Comparison of ENCODE assay signal across 27 mouse cellular contexts in the genomic region with DNA sequence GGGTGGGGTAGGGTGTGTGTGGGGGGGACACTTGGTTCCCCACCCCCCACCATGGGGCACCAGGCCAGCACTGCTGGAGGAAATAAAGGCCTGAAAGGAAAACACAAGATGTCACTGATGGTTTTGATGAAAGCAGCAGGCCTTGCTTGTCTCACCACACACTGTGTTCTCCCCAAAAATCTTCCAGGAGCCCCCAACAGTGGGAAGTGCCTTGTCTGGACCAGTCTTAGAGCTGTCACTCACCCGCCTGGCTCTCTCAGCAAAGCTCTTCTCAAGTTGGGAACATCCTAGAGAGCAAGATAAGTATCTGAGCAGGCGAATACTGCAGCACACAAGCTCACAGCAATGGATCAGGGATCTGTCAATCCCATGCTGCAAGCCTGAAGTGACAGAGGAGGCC. TPM values are rescaled to one million over a fixed set of nuclear protein-coding genes. Genes with fewer than 3 reads are reported as not detected.
A peak's percentile ranks its signal among the peaks of the same experiment; 100 is the strongest.
DNase-seq lines count a peak whose midpoint lies in the region; ATAC-seq and TF ChIP-seq lines count a peak whose summit lies in the region.
"Had no signal": no experiment of that assay in that cellular context is flagged by ENCODE, and none has a peak within 500 bp of the region (broad histone marks: within the 10 kb centered on the region; RNA-seq: fewer than 3 reads in every experiment).

No protein-coding gene starts in this region.

- H3K4me3 ChIP-seq in heart, embryonic 10.5 days = no peak overlapping the region; the same call in 1 of the 2 replicates
- H3K4me3 ChIP-seq in embryonic facial prominence, embryonic 13.5 days = no peak overlapping the region
- no peak overlapping the region for H3K4me3 ChIP-seq in forebrain, embryonic 15.5 days
- H3K4me3 ChIP-seq: layer of hippocampus, adult 2 months had no signal

- H3K9me3 ChIP-seq in heart, embryonic 10.5 days = no peaks in the 10 kb centered on the region
- no peaks in the 10 kb centered on the region; the same call in 1 of the 2 replicates for H3K9me3 ChIP-seq in embryonic facial prominence, embryonic 13.5 days
- H3K9me3 ChIP-seq in forebrain, embryonic 15.5 days = no peaks in the 10 kb centered on the region

- peak overlapping the region; percentile 22; the same call in 1 of the 2 replicates for H3K27ac ChIP-seq in heart, embryonic 10.5 days
- peak overlapping the region; percentile 72; the same call in 1 of the 2 replicates for H3K27ac ChIP-seq in embryonic facial prominence, embryonic 13.5 days
- 0 out of 2 replicates have a peak overlapping the region, but pooled peaks have one; percentile 23 for H3K27ac ChIP-seq in forebrain, embryonic 15.5 days (replicated peaks)
- H3K27ac ChIP-seq: hindbrain, embryonic 14.5 days; layer of hippocampus, adult 2 months; liver, embryonic 14.5 days had no signal

- TF ChIP-seq POLR2A in brain, embryonic 14.5 days (IDR thresholded peaks at IDR 0.05; ENCODE audit: borderline replicate concordance, extremely low read depth, insufficient read depth, insufficient read length, poor library complexity, severe bottlenecking) = no peak

- no peaks in the 10 kb centered on the region for H3K36me3 ChIP-seq in heart, embryonic 10.5 days
- H3K36me3 ChIP-seq in embryonic facial prominence, embryonic 13.5 days = no peaks in the 10 kb centered on the region
- H3K36me3 ChIP-seq in forebrain, embryonic 15.5 days = no peaks in the 10 kb centered on the region

- peaks cover 68% of the 10 kb centered on the region for H3K4me1 ChIP-seq in heart, embryonic 10.5 days
- peaks cover 56% of the 10 kb centered on the region for H3K4me1 ChIP-seq in embryonic facial prominence, embryonic 13.5 days
- peaks cover 47% of the 10 kb centered on the region for H3K4me1 ChIP-seq in forebrain, embryonic 15.5 days

- no peak for ATAC-seq in embryonic facial prominence, embryonic 13.5 days (ENCODE audit: insufficient number of reproducible peaks, insufficient read depth, low FRiP score, low TSS enrichment, low read depth)
- ATAC-seq in forebrain, embryonic 15.5 days (replicated peaks) = no peak
- ATAC-seq: Patski had no signal

- no peak for DNase-seq in heart, embryonic 10.5 days (ENCODE audit: low spot score)
- DNase-seq in heart, adult 18-20 months = no peak
- DNase-seq in brain, embryonic 14.5 days (ENCODE audit: low read depth) = peak; percentile 68
- no peak for DNase-seq in spleen, postnatal 14 days (ENCODE audit: low spot score in 2 of 2)
- DNase-seq in right cerebral cortex, adult 2 months (ENCODE audit: low spot score in 2 of 2) = no peak
- DNase-seq: adrenal gland, postnatal 10 days; cerebellum, adult 11-12 months; cerebellum, adult 9-11 months; gastrocnemius, postnatal 14 days; heart, postnatal 36 days; kidney, adult 2 months; kidney, postnatal 36 days; liver; lung, adult 2 months; lung, postnatal 10 days; midbrain, embryonic 14.5 days; spleen, adult 18-20 months had no signal

- H3K27me3 ChIP-seq in heart, embryonic 10.5 days (ENCODE audit: insufficient read depth, poor library complexity, severe bottlenecking) = peaks cover 71% of the 10 kb centered on the region
- H3K27me3 ChIP-seq in embryonic facial prominence, embryonic 13.5 days = peaks cover 40% of the 10 kb centered on the region
- H3K27me3 ChIP-seq in forebrain, embryonic 15.5 days = peaks cover 15% of the 10 kb centered on the region

- no peak overlapping the region for H3K4me2 ChIP-seq in embryonic facial prominence, embryonic 13.5 days
- H3K4me2 ChIP-seq in forebrain, embryonic 15.5 days (replicated peaks) = no peak overlapping the region
- H3K4me2 ChIP-seq: heart, embryonic 11.5 days; hindbrain, embryonic 14.5 days had no signal

- no peak for TF ChIP-seq CTCF in brain, embryonic 14.5 days (IDR thresholded peaks at IDR 0.05; ENCODE audit: borderline replicate concordance, extremely low read depth, insufficient read depth, insufficient read length)

- WGBS in heart, embryonic 10.5 days = 29% methylated on average over 2 of the region's 2 CpGs
- 31% methylated on average over 2 of the region's 2 CpGs for WGBS in embryonic facial prominence, embryonic 13.5 days
- WGBS in forebrain, embryonic 15.5 days = 46% methylated on average over 2 of the region's 2 CpGs

- no peak overlapping the region for H3K9ac ChIP-seq in embryonic facial prominence, embryonic 13.5 days
- no peak overlapping the region for H3K9ac ChIP-seq in forebrain, embryonic 15.5 days (replicated peaks)
- H3K9ac ChIP-seq: hindbrain, embryonic 14.5 days; liver, embryonic 14.5 days had no signal

RNA-seq across cellular contexts. Expression of a gene that starts 26.0 kb away (rescaled TPM):
- polyA plus RNA-seq in heart, embryonic 10.5 days (2016; fragmentation: Nextera tagmentation; extraction: Ambion mirVana) = 320 and 328 TPM in 2 replicates
- total RNA-seq in heart, adult 18-20 months (2021) = 100 to 1,000 TPM; 428 to 436 TPM
- 172 and 205 TPM in 2 replicates for polyA plus RNA-seq in brain, embryonic 14.5 days (2012; rRNA removed)
- 209 and 218 TPM in 2 replicates for polyA plus RNA-seq in embryonic facial prominence, embryonic 13.5 days (2015; fragmentation: Nextera tagmentation; extraction: Ambion mirVana)
- polyA plus RNA-seq in forebrain, embryonic 15.5 days (2015; fragmentation: Nextera tagmentation; extraction: Ambion mirVana) = 187 and 192 TPM in 2 replicates

RNA-seq across cellular contexts. Expression of a gene that starts 53.2 kb away (rescaled TPM):
- polyA plus RNA-seq in heart, embryonic 10.5 days (2016; fragmentation: Nextera tagmentation; extraction: Ambion mirVana) = 4.5 and 9.9 TPM in 2 replicates
- under 1 TPM; 0.37 to 0.64 TPM for total RNA-seq in heart, adult 18-20 months (2021)
- 17.2 and 42.3 TPM in 2 replicates for polyA plus RNA-seq in brain, embryonic 14.5 days (2012; rRNA removed)
- 25.4 and 27.2 TPM in 2 replicates for polyA plus RNA-seq in embryonic facial prominence, embryonic 13.5 days (2015; fragmentation: Nextera tagmentation; extraction: Ambion mirVana)
- polyA plus RNA-seq in forebrain, embryonic 15.5 days (2015; fragmentation: Nextera tagmentation; extraction: Ambion mirVana) = 6.1 and 7.9 TPM in 2 replicates
- total RNA-seq: common myeloid progenitor, adult 5-6 weeks; granulocyte monocyte progenitor cell, adult 5-6 weeks; MEL had no signal

Comparison
In these comparisons a context has a peak if more than half of its experiments do, and no peak if none do; other contexts are left out.
1. H3K27ac ChIP-seq: peak in every context shown above with its lines; median percentile 72 in embryonic facial prominence, embryonic 13.5 days; 23 in forebrain, embryonic 15.5 days; 22 in heart, embryonic 10.5 days.